Mouse (Mus musculus): Measurements from ENCODE around the gene Gm21992. TPM values are rescaled to one million over a fixed set of nuclear protein-coding genes. Genes with fewer than 3 reads are reported as not detected.

Gene Gm21992
- total RNA-seq, 1 experiment: 40.0 TPM

DNA sequence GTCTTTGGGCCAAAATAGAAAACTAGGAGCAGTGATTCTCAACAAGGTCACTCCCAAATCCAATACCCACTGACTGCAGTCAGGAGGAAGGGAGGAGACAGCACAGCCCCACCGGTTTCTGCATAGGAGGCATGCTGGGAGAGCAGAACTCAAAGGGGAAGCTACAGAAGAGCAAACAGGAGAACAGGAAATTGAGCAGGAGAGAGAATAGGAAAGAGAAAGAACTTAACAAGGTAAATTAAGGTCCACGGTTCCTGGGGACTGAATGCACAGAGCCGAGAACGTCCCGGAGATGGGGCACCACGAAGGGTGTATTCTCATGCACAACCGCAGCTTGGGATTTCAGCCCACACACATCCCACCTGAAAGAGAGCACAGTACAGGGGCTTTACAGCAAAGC lies 26.2 kb downstream of the Gm21992 start:
- Histone ChIP-seq H3K36me3 (ENCODE audit: control insufficient read depth, insufficient read depth, low read length, poor library complexity, severe bottlenecking) (peaks cover 39% of the 10 kb centered on the region), H3K4me1 (ENCODE audit: control insufficient read depth in 2 of 2, insufficient read depth in 2 of 2, low read length in 2 of 2, poor library complexity in 1 of 2) (peaks cover 5 to 8% of the 10 kb centered on the region in 2 experiments), H3K4me3 (ENCODE audit: insufficient read depth in 1 of 2, low read depth in 1 of 2, low read length in 2 of 2, poor library complexity in 1 of 2, severe bottlenecking in 1 of 2) (no peak overlapping the region), H3K27ac (ENCODE audit: insufficient read depth, low read depth, low read length, poor library complexity, severe bottlenecking) (no peak overlapping the region; the same call in 1 of the 2 replicates), H3K9ac (ENCODE audit: insufficient read depth, low read depth, low read length, poor library complexity, severe bottlenecking) (no peak overlapping the region), H3K9me3 (ENCODE audit: control insufficient read depth, insufficient read depth, low read depth, low read length) (no peaks in the 10 kb centered on the region)
- no peak for TF ChIP-seq HCFC1 (IDR thresholded peaks at IDR 0.05; ENCODE audit: borderline replicate concordance, insufficient read depth, low read length)
- no peak for TF ChIP-seq ZC3H11A (IDR thresholded peaks at IDR 0.05; ENCODE audit: borderline replicate concordance, low read depth, low read length)
- no peak for TF ChIP-seq ZNF384 (IDR thresholded peaks at IDR 0.05; ENCODE audit: low read depth, low read length)
- no peak for TF ChIP-seq MAFK (IDR thresholded peaks at IDR 0.05; ENCODE audit: insufficient read depth, low read depth, low read length)
- no peak for TF ChIP-seq CHD2 (IDR thresholded peaks at IDR 0.05; ENCODE audit: low read depth, low read length)
- in situ Hi-C loops (cut with MboI; ENCODE audit: low sequenced_read_pairs in 2 of 2, unreplicated experiment in 2 of 2): no loop called here
- DNase-seq (ENCODE audit: low read depth, low spot score): no peak

DNA sequence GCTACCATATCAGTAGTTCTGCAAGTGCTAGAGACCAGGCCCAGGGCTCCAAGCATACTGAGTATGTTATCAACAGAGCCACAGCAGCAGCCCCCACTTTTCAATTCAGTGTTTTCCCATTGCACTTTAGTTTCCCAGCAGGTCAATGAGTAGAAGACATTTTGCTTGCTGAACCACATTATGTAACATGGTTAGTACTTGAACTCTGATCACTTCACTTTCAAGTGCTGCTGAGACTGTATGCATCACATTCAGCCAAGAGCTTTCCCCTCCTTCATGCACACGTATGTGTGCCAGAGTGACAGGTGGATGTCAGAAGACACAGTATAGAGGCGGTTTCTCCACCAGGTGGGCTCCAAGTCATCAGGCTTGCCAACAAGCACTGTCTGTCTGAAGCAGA lies 28.5 kb downstream of the Gm21992 start:
- Histone ChIP-seq H3K4me3 (ENCODE audit: insufficient read depth in 1 of 2, low read depth in 1 of 2, low read length in 2 of 2, poor library complexity in 1 of 2, severe bottlenecking in 1 of 2) (no peak overlapping the region), H3K36me3 (ENCODE audit: control insufficient read depth, insufficient read depth, low read length, poor library complexity, severe bottlenecking) (peaks cover 38% of the 10 kb centered on the region), H3K4me1 (ENCODE audit: control insufficient read depth in 2 of 2, insufficient read depth in 2 of 2, low read length in 2 of 2, poor library complexity in 1 of 2) (peaks cover 4% of the 10 kb centered on the region in 2 experiments; a peak in 3 of 4 replicates), H3K9ac (ENCODE audit: insufficient read depth, low read depth, low read length, poor library complexity, severe bottlenecking) (no peak overlapping the region), H3K27ac (ENCODE audit: insufficient read depth, low read depth, low read length, poor library complexity, severe bottlenecking) (no peak overlapping the region), H3K9me3 (ENCODE audit: control insufficient read depth, insufficient read depth, low read depth, low read length) (no peaks in the 10 kb centered on the region)
- in situ Hi-C loops (cut with MboI; ENCODE audit: low sequenced_read_pairs in 2 of 2, unreplicated experiment in 2 of 2): no loop called here
- TF ChIP-seq HCFC1 (IDR thresholded peaks at IDR 0.05; ENCODE audit: borderline replicate concordance, insufficient read depth, low read length) (no peak), MAFK (IDR thresholded peaks at IDR 0.05; ENCODE audit: insufficient read depth, low read depth, low read length) (no peak), ZC3H11A (IDR thresholded peaks at IDR 0.05; ENCODE audit: borderline replicate concordance, low read depth, low read length) (no peak), CHD2 (IDR thresholded peaks at IDR 0.05; ENCODE audit: low read depth, low read length) (no peak), ZNF384 (IDR thresholded peaks at IDR 0.05; ENCODE audit: low read depth, low read length) (no peak)
- DNase-seq (ENCODE audit: low read depth, low spot score): no peak

DNA sequence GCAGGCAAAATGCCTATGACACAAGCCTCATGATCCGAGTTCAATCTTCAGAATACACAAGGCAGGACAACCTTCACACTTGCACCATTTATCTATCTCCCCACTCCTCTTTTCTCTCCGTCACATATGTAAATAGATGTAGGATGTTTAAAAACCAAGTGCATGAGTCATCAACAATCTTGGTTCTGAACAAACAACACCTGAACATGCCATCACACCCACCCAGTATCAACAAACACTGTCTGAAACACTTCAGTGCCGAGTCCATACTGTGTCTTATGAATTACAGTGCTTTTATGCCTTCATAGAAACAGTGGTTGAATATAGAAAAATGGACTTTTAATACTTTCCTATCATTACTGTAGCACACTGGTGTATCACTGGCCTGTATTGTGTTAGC lies 38.6 kb downstream of the Gm21992 start:
- no peaks in the 10 kb centered on the region for H3K9me3 ChIP-seq (ENCODE audit: control insufficient read depth, insufficient read depth, low read depth, low read length)
- peaks cover 18% of the 10 kb centered on the region for H3K36me3 ChIP-seq (ENCODE audit: control insufficient read depth, insufficient read depth, low read length, poor library complexity, severe bottlenecking)
- no peak for DNase-seq (ENCODE audit: low read depth, low spot score)
- no peak overlapping the region for H3K27ac ChIP-seq (ENCODE audit: insufficient read depth, low read depth, low read length, poor library complexity, severe bottlenecking)
- H3K9ac ChIP-seq (ENCODE audit: insufficient read depth, low read depth, low read length, poor library complexity, severe bottlenecking): no peak overlapping the region
- no peaks in the 10 kb centered on the region; a peak in 1 of 4 replicates for H3K4me1 ChIP-seq (ENCODE audit: control insufficient read depth in 2 of 2, insufficient read depth in 2 of 2, low read length in 2 of 2, poor library complexity in 1 of 2)
- in situ Hi-C loops (cut with MboI; ENCODE audit: low sequenced_read_pairs in 2 of 2, unreplicated experiment in 2 of 2): no loop called here
- no peak overlapping the region for H3K4me3 ChIP-seq (ENCODE audit: insufficient read depth in 1 of 2, low read depth in 1 of 2, low read length in 2 of 2, poor library complexity in 1 of 2, severe bottlenecking in 1 of 2)
- no peak for TF ChIP-seq CHD2 (IDR thresholded peaks at IDR 0.05; ENCODE audit: low read depth, low read length)
- TF ChIP-seq ZNF384 (IDR thresholded peaks at IDR 0.05; ENCODE audit: low read depth, low read length): no peak
- TF ChIP-seq HCFC1 (IDR thresholded peaks at IDR 0.05; ENCODE audit: borderline replicate concordance, insufficient read depth, low read length): no peak
- no peak for TF ChIP-seq ZC3H11A (IDR thresholded peaks at IDR 0.05; ENCODE audit: borderline replicate concordance, low read depth, low read length)
- no peak for TF ChIP-seq MAFK (IDR thresholded peaks at IDR 0.05; ENCODE audit: insufficient read depth, low read depth, low read length)

GRCm38 (mm10) chr19:4767507-4768148 lies 43.8 kb downstream of the Gm21992 start:
- no peak for DNase-seq (ENCODE audit: low read depth, low spot score)
- Histone ChIP-seq H3K9me3 (ENCODE audit: control insufficient read depth, insufficient read depth, low read depth, low read length) (no peaks in the 10 kb centered on the region), H3K9ac (ENCODE audit: insufficient read depth, low read depth, low read length, poor library complexity, severe bottlenecking) (no peak overlapping the region), H3K4me3 (ENCODE audit: insufficient read depth in 1 of 2, low read depth in 1 of 2, low read length in 2 of 2, poor library complexity in 1 of 2, severe bottlenecking in 1 of 2) (no peak overlapping the region), H3K4me1 (ENCODE audit: control insufficient read depth in 2 of 2, insufficient read depth in 2 of 2, low read length in 2 of 2, poor library complexity in 1 of 2) (peaks cover 0 to 2% of the 10 kb centered on the region in 2 experiments; a peak in 1 of 4 replicates), H3K36me3 (ENCODE audit: control insufficient read depth, insufficient read depth, low read length, poor library complexity, severe bottlenecking) (peaks cover 25% of the 10 kb centered on the region), H3K27ac (ENCODE audit: insufficient read depth, low read depth, low read length, poor library complexity, severe bottlenecking) (no peak overlapping the region)
- TF ChIP-seq MAFK (IDR thresholded peaks at IDR 0.05; ENCODE audit: insufficient read depth, low read depth, low read length) (no peak), ZNF384 (IDR thresholded peaks at IDR 0.05; ENCODE audit: low read depth, low read length) (no peak)
- in situ Hi-C loops (cut with MboI; ENCODE audit: low sequenced_read_pairs in 2 of 2, unreplicated experiment in 2 of 2): no loop called here

- H3K36me3 ChIP-seq (ENCODE audit: control insufficient read depth, insufficient read depth, low read length, poor library complexity, severe bottlenecking): peaks cover 21% of the 10 kb centered on the region
- in situ Hi-C loops (cut with MboI; ENCODE audit: low sequenced_read_pairs in 2 of 2, unreplicated experiment in 2 of 2): no loop called here
- TF ChIP-seq ZNF384 (IDR thresholded peaks at IDR 0.05; ENCODE audit: low read depth, low read length): no peak
Measured at GRCm38 (mm10) chr19:4762876-4763275, 48.5 kb downstream of the Gm21992 start.

More at GRCm38 (mm10) chr19:4762876-4763275, 48.5 kb downstream of the Gm21992 start:
- H3K9ac ChIP-seq (ENCODE audit: insufficient read depth, low read depth, low read length, poor library complexity, severe bottlenecking): no peak overlapping the region
- H3K9me3 ChIP-seq (ENCODE audit: control insufficient read depth, insufficient read depth, low read depth, low read length): no peaks in the 10 kb centered on the region
- H3K4me1 ChIP-seq (ENCODE audit: control insufficient read depth in 2 of 2, insufficient read depth in 2 of 2, low read length in 2 of 2, poor library complexity in 1 of 2): peaks cover 2 to 5% of the 10 kb centered on the region in 2 experiments; a peak in 2 of 4 replicates
- H3K27ac ChIP-seq (ENCODE audit: insufficient read depth, low read depth, low read length, poor library complexity, severe bottlenecking): no peak overlapping the region
- no peak overlapping the region for H3K4me3 ChIP-seq (ENCODE audit: insufficient read depth in 1 of 2, low read depth in 1 of 2, low read length in 2 of 2, poor library complexity in 1 of 2, severe bottlenecking in 1 of 2)
- DNase-seq (ENCODE audit: low read depth, low spot score): no peak
